Mouse (Mus musculus): ENCODE measurements around the gene Flvcr1. TPM values are rescaled to one million over a fixed set of nuclear protein-coding genes. Genes with fewer than 3 reads are reported as not detected.

Flvcr1 gene
- total RNA-seq (2021), result 10 to 100 TPM in 1 of 2 experiments, 1 to 10 TPM in 1; 9.5 to 16.8 TPM
- 20.7 and 27.7 TPM in 2 replicates for polyA plus RNA-seq (2012; rRNA removed)
- long read RNA-seq, full-length matches to known transcripts, result 8 of 8 reads
- long read RNA-seq, partial matches to known transcripts, result 0 of 8 reads
- long read RNA-seq, other reads (novel, unspliced or antisense), result 0 of 8 reads

- DNase-seq, result peak; percentile 99
Measured at GRCm38 (mm10) chr1:191026021-191026713, at the start of gene Flvcr1. Flvcr1 (minus strand) TSS chr1:191026158.

GRCm38 (mm10) chr1:191075199-191075883 is 49.4 kb upstream of the Flvcr1 start:
- peak; percentile 63 for DNase-seq

GRCm38 (mm10) chr1:191073486-191073885 is 47.5 kb upstream of the Flvcr1 start:
- DNase-seq, result no peak

DNA sequence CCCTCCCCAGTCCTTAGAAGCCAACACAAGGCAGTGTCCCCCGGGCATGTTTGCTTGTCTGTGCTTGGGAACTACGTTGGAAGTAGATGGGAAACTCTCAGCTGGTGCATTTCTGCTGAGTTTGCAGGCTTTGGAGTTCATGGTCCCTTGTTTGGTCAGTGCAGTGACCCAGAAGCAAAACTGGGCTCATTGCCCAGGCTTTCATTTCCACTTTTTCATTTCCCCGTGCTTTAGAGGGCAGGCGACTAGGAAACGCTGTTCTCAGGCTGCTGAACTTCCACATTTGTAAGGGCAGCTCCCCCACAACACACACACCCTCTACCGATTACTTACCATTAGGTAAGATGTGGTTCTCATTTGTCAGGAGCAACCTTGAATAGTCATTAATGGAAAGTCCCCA is 47.0 kb upstream of the Flvcr1 start:
- DNase-seq, result peak; percentile 76

GRCm38 (mm10) chr1:191072329-191072913 is 46.5 kb upstream of the Flvcr1 start:
- DNase-seq, result peak; percentile 71

DNA sequence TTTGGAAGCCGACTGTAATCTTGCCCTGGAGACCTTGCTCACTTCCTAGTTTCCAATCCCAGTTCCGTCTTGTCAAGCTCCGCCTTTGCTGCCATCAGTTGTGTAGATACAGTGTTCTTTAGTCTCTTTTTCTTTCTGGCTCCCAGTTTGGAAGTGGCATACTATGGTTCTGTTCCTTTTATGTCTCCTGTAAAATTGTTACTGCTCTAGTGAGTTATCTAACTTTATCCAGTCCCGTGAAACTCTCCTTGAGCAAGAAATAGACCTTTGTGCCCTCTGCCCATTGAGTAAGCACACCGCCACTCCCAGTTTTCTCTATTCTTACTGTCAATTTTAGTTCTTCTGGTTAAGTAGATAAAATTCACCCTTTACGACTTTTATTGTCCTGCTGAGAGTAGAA is 45.7 kb upstream of the Flvcr1 start:
- no peak for DNase-seq

DNA sequence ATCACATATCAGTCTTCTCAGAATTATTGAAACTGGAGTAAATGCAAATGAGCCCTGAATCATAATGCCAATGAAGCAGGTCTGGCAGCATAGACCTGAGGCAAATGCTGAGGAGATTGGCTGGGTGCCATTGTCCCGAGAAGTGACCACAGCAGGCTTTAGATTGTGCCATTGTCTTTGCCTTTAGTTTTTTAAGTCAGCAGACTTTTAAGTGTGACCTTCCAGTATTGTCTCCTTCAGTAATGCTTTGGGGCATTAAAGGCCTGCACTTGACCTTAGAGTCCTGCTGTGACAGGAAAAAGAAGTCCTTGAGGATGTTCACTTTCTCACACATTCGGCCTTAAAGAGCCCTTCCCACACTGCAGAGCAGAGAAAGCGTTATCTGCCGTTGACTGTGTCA is 44.3 kb upstream of the Flvcr1 start:
- no peak for DNase-seq

DNA sequence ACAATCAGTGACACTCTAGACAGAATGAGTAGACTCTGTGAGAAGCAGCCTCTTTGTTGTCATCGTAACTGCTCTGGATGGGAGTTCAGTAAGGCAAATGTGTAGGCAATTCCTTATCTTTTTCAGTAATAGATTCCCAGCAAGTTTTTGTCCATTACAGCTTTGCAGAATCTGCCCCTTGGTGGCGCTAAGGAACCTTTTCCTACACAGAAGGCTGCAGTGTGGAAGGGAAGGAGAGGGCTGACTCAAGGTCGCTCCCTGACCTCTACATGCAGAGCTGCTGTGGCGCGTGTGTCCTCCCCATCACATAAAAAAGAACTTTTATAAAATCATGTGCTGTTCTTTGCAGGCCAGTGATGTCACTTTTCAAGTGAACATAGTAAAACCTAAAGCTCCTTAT is 42.4 kb upstream of the Flvcr1 start:
- no peak for DNase-seq

DNA sequence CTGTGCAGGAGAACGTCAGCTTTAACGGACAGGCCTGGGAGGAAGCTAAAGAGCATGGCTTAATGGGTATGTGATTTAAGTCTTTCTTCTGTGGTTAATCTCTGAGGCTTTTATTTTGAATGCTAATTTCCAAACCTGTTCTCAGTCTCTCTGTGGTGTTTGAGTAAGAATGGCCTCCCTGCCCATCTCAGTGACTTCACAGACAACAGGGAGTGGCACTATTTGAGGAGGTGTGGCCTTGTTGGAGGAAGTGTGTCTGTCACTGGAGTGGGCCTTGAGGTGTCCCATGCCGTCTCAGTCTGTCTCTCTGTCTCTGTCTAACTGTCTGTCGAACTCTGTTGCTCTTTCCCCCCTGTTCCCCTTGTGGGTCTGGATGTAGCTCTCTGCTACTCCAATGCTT is 39.2 kb upstream of the Flvcr1 start:
- no peak for DNase-seq

DNA sequence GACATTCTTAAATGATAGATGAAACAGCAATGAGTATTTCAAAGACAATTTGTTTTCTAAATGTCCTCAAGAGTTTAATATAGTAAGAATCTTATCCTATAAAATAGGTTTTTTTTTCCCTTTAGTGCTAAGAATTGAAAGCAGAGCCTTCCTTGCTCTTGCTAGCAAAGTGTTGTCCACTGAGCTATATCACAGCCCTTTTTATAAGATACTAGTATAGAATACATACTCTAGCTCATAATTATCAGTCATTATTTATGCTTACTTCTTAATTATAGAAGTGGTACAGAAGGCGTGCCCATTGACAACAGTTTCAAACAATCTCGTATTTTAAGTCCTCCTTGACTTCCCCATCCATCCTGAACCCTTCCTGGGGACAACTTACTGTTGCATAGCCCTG is 38.6 kb upstream of the Flvcr1 start:
- DNase-seq, result no peak

DNA sequence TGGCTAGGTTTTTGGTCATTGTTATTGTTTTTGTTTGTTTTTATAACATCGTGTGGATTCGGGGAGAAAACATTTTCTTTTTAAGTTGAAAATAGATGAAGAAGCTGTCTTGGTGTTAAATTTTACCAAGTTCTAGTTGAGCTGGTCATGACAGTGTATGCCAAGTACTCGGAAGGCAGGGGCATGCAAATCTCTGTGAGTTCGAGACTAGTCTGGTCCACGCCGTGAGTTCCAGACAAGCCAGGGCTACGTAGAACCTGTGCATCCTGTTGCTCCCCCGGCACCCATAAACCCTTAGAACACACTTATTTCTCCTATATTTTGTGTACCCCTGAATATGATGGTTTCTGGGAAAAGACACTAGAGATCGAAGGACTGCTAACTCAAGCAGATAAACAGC is 37.7 kb upstream of the Flvcr1 start:
- DNase-seq, result no peak

DNA sequence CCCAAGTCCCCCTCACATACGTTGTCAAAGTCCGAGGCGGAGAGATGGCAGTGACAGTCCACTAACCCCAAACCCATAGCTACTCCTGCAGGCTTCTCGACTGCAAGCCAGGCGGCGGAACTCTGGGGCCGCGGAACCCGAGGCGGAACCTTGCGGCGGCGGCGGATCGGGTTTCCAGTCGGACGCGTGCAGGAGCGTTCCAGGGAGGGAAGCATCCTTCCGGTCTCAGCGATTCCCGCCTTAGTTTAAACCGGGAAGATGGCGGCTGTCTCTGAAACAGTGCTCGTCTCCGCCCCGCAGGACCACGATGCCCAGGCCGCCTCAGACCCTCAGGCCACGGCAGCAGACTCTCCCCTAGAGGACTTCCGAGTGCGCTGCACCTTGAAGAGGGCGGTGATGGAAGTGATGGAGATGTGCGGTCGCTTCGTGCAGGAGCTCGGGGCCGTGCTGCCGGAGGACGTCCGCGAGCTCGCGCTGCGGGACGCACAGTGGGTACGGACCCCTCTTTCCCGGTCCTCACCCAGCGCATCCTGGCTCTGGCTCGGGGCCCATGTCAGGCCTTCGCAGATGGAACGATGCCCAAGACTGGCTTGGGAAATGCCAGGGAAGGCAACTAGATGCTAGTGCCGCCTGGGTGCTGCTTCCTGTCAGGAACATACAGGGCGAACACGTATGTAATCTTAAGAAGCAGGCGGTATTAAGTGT is 37.0 kb upstream of the Flvcr1 start, which contains the start of the genes Tatdn3 and Nsl1:
Tatdn3 (minus strand) TSS at position 152 of the 705 bp plus-strand sequence.
Nsl1 (plus strand) TSS at position 232 of the 705 bp plus-strand sequence.
- DNase-seq, result peak; percentile 93

- DNase-seq, result no peak
Measured at GRCm38 (mm10) chr1:191062241-191062780, 36.4 kb upstream of the Flvcr1 start.

GRCm38 (mm10) chr1:191057461-191057860 is 31.5 kb upstream of the Flvcr1 start:
- DNase-seq, result no peak

DNA sequence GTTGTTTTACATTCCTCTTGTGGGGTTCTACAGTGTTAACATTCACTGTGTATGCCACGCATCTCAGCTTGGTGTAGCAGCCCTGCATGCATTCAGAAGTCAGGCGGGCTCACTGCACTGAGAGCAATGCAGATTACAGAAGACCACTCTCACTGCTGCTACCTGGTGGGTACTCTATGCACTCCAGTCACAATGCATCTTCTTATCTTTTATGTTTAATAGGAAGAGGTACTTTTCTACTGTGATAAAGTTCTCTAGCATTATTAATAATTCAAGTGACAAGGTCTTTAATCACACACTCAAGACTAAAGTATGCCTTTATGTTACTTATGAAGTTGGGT is 29.5 kb upstream of the Flvcr1 start:
- DNase-seq, result no peak

GRCm38 (mm10) chr1:191054870-191055532 is 29.0 kb upstream of the Flvcr1 start:
- peak; percentile 34 for DNase-seq

- DNase-seq, result no peak
Measured at GRCm38 (mm10) chr1:191053555-191053954, 27.6 kb upstream of the Flvcr1 start.

DNA sequence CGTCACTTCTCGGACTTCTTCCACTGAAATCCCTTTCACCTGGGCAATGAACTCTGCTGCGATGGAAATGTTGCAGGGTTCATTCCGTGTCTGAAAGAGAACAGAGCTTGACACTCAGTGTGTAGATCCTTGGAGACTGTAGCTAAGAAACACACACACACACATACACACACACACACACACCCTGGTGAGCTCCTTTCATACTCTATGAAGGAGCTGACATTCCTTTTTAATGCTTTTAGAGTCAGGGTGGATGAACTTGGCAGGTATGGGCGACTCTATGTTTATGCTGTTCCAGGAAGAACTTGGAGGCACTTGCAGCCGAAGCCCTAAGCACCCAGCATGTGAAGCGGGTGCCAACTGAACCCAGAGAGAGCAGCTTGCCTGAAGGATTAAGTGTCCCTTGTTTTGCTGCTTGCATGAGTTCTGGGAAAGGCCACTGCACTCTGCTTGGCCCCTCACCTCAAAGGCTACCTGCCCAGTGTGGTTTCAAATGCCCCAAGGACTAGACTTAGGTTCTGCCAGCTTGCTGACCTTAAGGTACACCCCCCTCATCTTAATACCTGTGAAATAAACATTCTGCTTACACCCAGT is 20.4 kb upstream of the Flvcr1 start:
- no peak for DNase-seq

- no peak for DNase-seq
Measured at GRCm38 (mm10) chr1:191045264-191045663, 19.3 kb upstream of the Flvcr1 start.

GRCm38 (mm10) chr1:191042688-191043087 is 16.7 kb upstream of the Flvcr1 start:
- no peak for DNase-seq

GRCm38 (mm10) chr1:191042106-191042505 is 16.1 kb upstream of the Flvcr1 start:
- DNase-seq, result no peak

All from adrenal gland, adult 2 months (tissue).